Mouse (Mus musculus): Measurements from ENCODE around the gene Khdc3.

The Khdc3 gene

GRCm38 (mm10) chr9:73127457-73127856 lies 25.8 kb downstream of the Khdc3 start:
- no peak overlapping the region for H3K4me3 ChIP-seq (replicated peaks; ENCODE audit: low read length)
- peaks cover 88% of the 10 kb centered on the region for H3K4me1 ChIP-seq (replicated peaks; ENCODE audit: low read depth, low read length)
- TF ChIP-seq POU5F1 (IDR thresholded peaks at IDR 0.05; ENCODE audit: borderline replicate concordance, low read length) (no peak), NANOG (IDR thresholded peaks at IDR 0.05; ENCODE audit: borderline replicate concordance, low read length) (no peak), CTCF (conservative IDR thresholded peaks at IDR 0.05; ENCODE audit: low read length) (no peak)
- no peaks in the 10 kb centered on the region for H3K9me3 ChIP-seq (ENCODE audit: low read length)
- H3K27me3 ChIP-seq (ENCODE audit: insufficient read depth, low read length) = peaks cover 4% of the 10 kb centered on the region; the same call in 1 of the 2 replicates
- peaks cover 85% of the 10 kb centered on the region for H3K36me3 ChIP-seq (ENCODE audit: insufficient read depth, low read length)

- Histone ChIP-seq H3K9me3 (ENCODE audit: low read length) (no peaks in the 10 kb centered on the region), H3K4me3 (replicated peaks; ENCODE audit: low read length) (no peak overlapping the region), H3K4me1 (replicated peaks; ENCODE audit: low read depth, low read length) (peaks cover 68% of the 10 kb centered on the region), H3K36me3 (ENCODE audit: insufficient read depth, low read length) (peaks cover 67% of the 10 kb centered on the region), H3K27me3 (ENCODE audit: insufficient read depth, low read length) (peaks cover 4% of the 10 kb centered on the region)
- TF ChIP-seq POU5F1 (IDR thresholded peaks at IDR 0.05; ENCODE audit: borderline replicate concordance, low read length) (no peak), CTCF (conservative IDR thresholded peaks at IDR 0.05; ENCODE audit: low read length) (no peak), NANOG (IDR thresholded peaks at IDR 0.05; ENCODE audit: borderline replicate concordance, low read length) (no peak)
Measured at GRCm38 (mm10) chr9:73129875-73130274, 28.2 kb downstream of the Khdc3 start.

- peaks cover 4% of the 10 kb centered on the region for H3K27me3 ChIP-seq (ENCODE audit: insufficient read depth, low read length)
Measured at GRCm38 (mm10) chr9:73130529-73130928, 28.9 kb downstream of the Khdc3 start.

GRCm38 (mm10) chr9:73137341-73137886 lies 35.8 kb downstream of the Khdc3 start:
- H3K27me3 ChIP-seq (ENCODE audit: insufficient read depth, low read length) = peaks cover 2% of the 10 kb centered on the region; the same call in 1 of the 2 replicates
- H3K9me3 ChIP-seq (ENCODE audit: low read length) = no peaks in the 10 kb centered on the region
- peaks cover 8% of the 10 kb centered on the region for H3K4me1 ChIP-seq (replicated peaks; ENCODE audit: low read depth, low read length)
- H3K36me3 ChIP-seq (ENCODE audit: insufficient read depth, low read length) = peaks cover 7% of the 10 kb centered on the region
- no peak for TF ChIP-seq NANOG (IDR thresholded peaks at IDR 0.05; ENCODE audit: borderline replicate concordance, low read length)
- no peak for TF ChIP-seq POU5F1 (IDR thresholded peaks at IDR 0.05; ENCODE audit: borderline replicate concordance, low read length)
- TF ChIP-seq CTCF (conservative IDR thresholded peaks at IDR 0.05; ENCODE audit: low read length) = no peak
- H3K4me3 ChIP-seq (replicated peaks; ENCODE audit: low read length) = no peak overlapping the region

More at GRCm38 (mm10) chr9:73130529-73130928, 28.9 kb downstream of the Khdc3 start:
- Histone ChIP-seq H3K4me3 (replicated peaks; ENCODE audit: low read length) (no peak overlapping the region), H3K9me3 (ENCODE audit: low read length) (no peaks in the 10 kb centered on the region), H3K4me1 (replicated peaks; ENCODE audit: low read depth, low read length) (peaks cover 62% of the 10 kb centered on the region), H3K36me3 (ENCODE audit: insufficient read depth, low read length) (peaks cover 61% of the 10 kb centered on the region)
- TF ChIP-seq NANOG (IDR thresholded peaks at IDR 0.05; ENCODE audit: borderline replicate concordance, low read length) (no peak), POU5F1 (IDR thresholded peaks at IDR 0.05; ENCODE audit: borderline replicate concordance, low read length) (no peak), CTCF (conservative IDR thresholded peaks at IDR 0.05; ENCODE audit: low read length) (no peak)

Measured in E14TG2a.4 (cell line).